Mouse (Mus musculus) liver, postnatal 0 days (tissue): ENCODE data around the gene Prkab1. TPM values are rescaled to one million over a fixed set of nuclear protein-coding genes. Genes with fewer than 3 reads are reported as not detected.

Experiments
- ATAC-seq: fragments of 200-750 bp; cut with Nextera tagmentation; 2 replicates; pipeline ENCODE4 v1.8.0; 2017; ENCODE audit warnings: mild to moderate bottlenecking, moderate library complexity
- DNase-seq: peaks from one replicate; pipeline ENCODE4 v3.0.0-alpha.2; 2016
- H3K27ac ChIP-seq: fragments of 300-500 bp; sonication (generic); 2 replicates; pipeline ENCODE4 v1.5.1; 2014; ENCODE audit warnings: antibody characterized with exemption, moderate library complexity, mild to moderate bottlenecking, low read depth
- H3K27me3 ChIP-seq: fragments of 300-500 bp; sonication (generic); 2 replicates; pipeline ENCODE4 v1.6.1; 2014; ENCODE audit warnings: low read length, control low read depth, mixed read lengths; ENCODE audit not compliant: insufficient read depth
- H3K36me3 ChIP-seq: fragments of 300-500 bp; sonication (generic); replicated peaks from 2 replicates; pipeline ENCODE4 v1.6.1; 2014; ENCODE audit warnings: mild to moderate bottlenecking, control low read depth, low read length, moderate library complexity, mixed read lengths; ENCODE audit not compliant: insufficient read depth
- H3K4me1 ChIP-seq: fragments of 300-500 bp; sonication (generic); 2 replicates; pipeline ENCODE4 v1.6.1; 2014; ENCODE audit warnings: antibody characterized with exemption, mild to moderate bottlenecking, control low read depth; ENCODE audit not compliant: insufficient read depth
- H3K4me2 ChIP-seq: fragments of 300-500 bp; sonication (generic); 2 replicates; pipeline ENCODE4 v1.6.1; 2014; ENCODE audit warnings: low read depth, mild to moderate bottlenecking, low read length, moderate library complexity, mixed read lengths
- H3K4me3 ChIP-seq: fragments of 300-500 bp; sonication (generic); 2 replicates; pipeline ENCODE4 v1.5.1; 2014; ENCODE audit warnings: low read depth, low read length
- H3K9ac ChIP-seq: fragments of 300-500 bp; sonication (generic); replicated peaks from 2 replicates; pipeline ENCODE4 v1.6.1; 2014; ENCODE audit warnings: mild to moderate bottlenecking, moderate library complexity
- H3K9me3 ChIP-seq: fragments of 300-500 bp; sonication (generic); 2 replicates; pipeline ENCODE4 v1.6.1; 2016; ENCODE audit warnings: mild to moderate bottlenecking, control low read depth, low read length, mixed read lengths
- CTCF ChIP-seq: sonication (generic); IDR thresholded peaks from 2 replicates; pipeline ENCODE4 v1.5.1; 2016; ENCODE audit warnings: antibody characterized with exemption, low read depth
- EP300 ChIP-seq: IDR thresholded peaks from 2 replicates; pipeline ENCODE4 v1.6.1; 2016; ENCODE audit warnings: antibody characterized with exemption, low read depth, mild to moderate bottlenecking
- WGBS: fragments of 180-500 bp; shearing (Covaris S2); extraction: QIAGEN DNeasy Blood & Tissue Kit; methylation state at CpG from one replicate; pipeline ENCODE4 v1.1.7; 2014; ENCODE audit not compliant: insufficient replicate concordance; 5-methylcytosine and 5-hydroxymethylcytosine counted together
- polyA plus RNA-seq: library from polyadenylated mRNA; unstranded; fragments of >200 nt; fragmentation: Nextera tagmentation; extraction: Ambion mirVana; gene quantifications from 2 replicates; pipeline ENCODE4 v1.2.1, GENCODE M21; 2015

Gene Prkab1
- polyA plus RNA-seq, 1 experiment from 2014 or later: 51.6 TPM

GRCm38 (mm10) chr5:115976446-115976845 is 47.9 kb downstream of the Prkab1 start:
- Histone ChIP-seq H3K4me3 (no peak overlapping the region), H3K27ac (no peak overlapping the region; the same call in 1 of the 2 replicates), H3K9me3 (no peaks in the 10 kb centered on the region), H3K4me2 (no peak overlapping the region), H3K4me1 (peaks cover 18% of the 10 kb centered on the region), H3K27me3 (no peaks in the 10 kb centered on the region), H3K9ac (no peak overlapping the region), H3K36me3 (peaks cover 71% of the 10 kb centered on the region)
- DNase-seq (no peak), ATAC-seq (no peak)
- WGBS: 86% methylated on average over 5 of the region's 5 CpGs
- TF ChIP-seq EP300 (no peak), CTCF (no peak)

GRCm38 (mm10) chr5:115975672-115976071 is 48.6 kb downstream of the Prkab1 start:
- H3K27me3 ChIP-seq: no peaks in the 10 kb centered on the region
- 84% methylated on average over 10 of the region's 10 CpGs for WGBS
- H3K36me3 ChIP-seq: peaks cover 75% of the 10 kb centered on the region
- H3K9me3 ChIP-seq: no peaks in the 10 kb centered on the region
- ATAC-seq (no peak), DNase-seq (no peak)
- no peak overlapping the region for H3K4me2 ChIP-seq
- no peak for TF ChIP-seq EP300
- no peak for TF ChIP-seq CTCF
- no peak overlapping the region for H3K27ac ChIP-seq
- H3K4me1 ChIP-seq: peaks cover 18% of the 10 kb centered on the region
- no peak overlapping the region for H3K4me3 ChIP-seq
- no peak overlapping the region for H3K9ac ChIP-seq

GRCm38 (mm10) chr5:115971236-115971635 is 53.1 kb downstream of the Prkab1 start:
- no peaks in the 10 kb centered on the region for H3K27me3 ChIP-seq
- TF ChIP-seq CTCF (no peak), EP300 (no peak)
- WGBS: 81% methylated on average over 15 of the region's 15 CpGs
- no peak for DNase-seq
- no peak overlapping the region for H3K4me3 ChIP-seq
- H3K4me1 ChIP-seq: no peaks in the 10 kb centered on the region
- H3K4me2 ChIP-seq: no peak overlapping the region
- no peak for ATAC-seq
- H3K9me3 ChIP-seq: no peaks in the 10 kb centered on the region
- H3K36me3 ChIP-seq: peaks cover 73% of the 10 kb centered on the region
- H3K9ac ChIP-seq: no peak overlapping the region
- no peak overlapping the region for H3K27ac ChIP-seq

Other genes with a start within 250 kb of the Prkab1 start
- gene Cit, start 179.2 kb downstream of the Prkab1 start, polyA plus RNA-seq: 9.1 and 11.5 TPM in 2 replicates
- gene Tmem233, start 58.7 kb upstream of the Prkab1 start, polyA plus RNA-seq: not detected in 2 replicates